Mouse (Mus musculus) 416B (cell line): ENCODE measurements around the gene Bms1.

Experiments
- DNase-seq: peaks from one replicate; pipeline ENCODE4 v3.0.0; 2011; ENCODE audit warnings: low read depth

The Bms1 gene

DNA sequence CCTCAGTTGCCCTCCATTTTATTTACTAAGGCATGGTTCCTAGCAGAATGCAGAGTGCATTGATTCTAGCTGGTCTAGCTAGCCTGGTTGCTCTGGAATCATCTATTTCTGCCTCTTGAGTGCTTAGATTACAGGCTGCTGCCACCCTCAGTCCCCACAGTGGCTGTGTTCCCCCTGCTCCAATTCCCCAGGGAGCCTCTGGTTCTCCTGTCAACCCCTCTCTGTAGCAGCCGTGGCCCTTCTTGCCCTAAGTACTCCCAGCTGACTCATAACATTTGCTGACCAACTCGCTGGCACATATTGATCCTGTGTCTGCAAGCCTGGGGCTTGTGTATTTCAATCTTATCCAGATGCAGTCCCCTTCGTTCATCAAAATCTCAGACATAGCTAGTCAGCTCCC lies 53.1 kb downstream of the Bms1 start:
- DNase-seq: no peak

DNA sequence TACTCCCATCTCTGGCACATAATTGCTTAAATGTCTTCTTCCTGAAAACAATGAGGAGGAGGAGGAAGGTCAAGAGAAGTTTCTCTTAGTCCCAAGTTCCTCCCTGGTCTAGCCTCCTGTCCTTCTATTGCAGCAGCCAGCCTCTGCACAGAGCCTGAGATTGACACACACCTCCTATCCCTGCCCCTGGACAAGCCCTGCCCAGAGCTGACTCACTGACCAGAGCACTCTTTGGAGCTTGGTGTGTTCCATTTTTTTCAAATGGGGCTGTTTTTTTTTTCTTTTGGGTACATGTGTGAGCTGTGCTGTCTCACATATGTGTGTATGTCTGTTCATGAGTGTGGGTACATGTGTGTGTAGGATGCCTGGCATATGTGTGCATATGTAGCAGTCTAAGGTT lies 53.5 kb downstream of the Bms1 start:
- DNase-seq: no peak

DNA sequence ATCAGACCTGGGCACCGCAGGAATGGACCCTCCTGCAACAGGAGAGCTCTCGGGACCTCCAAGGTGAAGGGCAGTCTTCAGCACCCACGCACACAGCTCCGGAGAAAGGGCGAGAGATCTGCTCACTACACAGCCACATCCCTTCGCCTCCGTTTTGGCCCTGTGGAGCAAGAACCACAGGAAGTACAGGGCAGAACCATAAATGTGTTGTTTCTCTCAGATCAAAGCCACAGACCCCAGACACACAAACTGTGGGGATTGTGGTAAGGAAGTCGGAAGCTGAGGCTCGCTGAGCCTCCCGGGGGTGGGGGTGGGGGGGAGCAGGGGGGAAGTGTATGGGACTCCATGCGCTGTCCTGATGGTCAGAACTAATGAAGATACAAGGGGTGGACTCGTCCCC lies 68.9 kb downstream of the Bms1 start:
- DNase-seq: peak; percentile 92

GRCm38 (mm10) chr6:118348186-118348585 lies 71.1 kb downstream of the Bms1 start:
- peak; percentile 51 for DNase-seq

DNA sequence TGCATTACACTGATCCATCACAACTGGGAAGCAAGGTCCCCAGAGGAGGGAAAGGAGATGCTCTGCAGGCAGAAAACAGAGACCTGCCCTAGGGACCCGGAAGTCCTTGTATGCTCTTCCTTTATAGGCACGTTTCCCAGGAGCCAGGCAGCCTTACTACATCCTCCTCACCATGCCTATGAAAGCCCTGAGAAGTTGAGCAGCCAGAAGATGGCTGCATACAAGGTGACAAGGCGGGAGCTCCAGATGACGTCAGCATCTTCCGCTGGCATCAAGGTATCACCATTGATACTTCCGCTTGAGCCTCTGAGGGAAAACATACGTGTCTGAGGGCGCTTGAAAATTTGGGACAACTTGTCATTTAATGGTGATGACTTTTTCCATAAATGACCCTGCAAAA lies 72.0 kb downstream of the Bms1 start:
- no peak for DNase-seq

DNA sequence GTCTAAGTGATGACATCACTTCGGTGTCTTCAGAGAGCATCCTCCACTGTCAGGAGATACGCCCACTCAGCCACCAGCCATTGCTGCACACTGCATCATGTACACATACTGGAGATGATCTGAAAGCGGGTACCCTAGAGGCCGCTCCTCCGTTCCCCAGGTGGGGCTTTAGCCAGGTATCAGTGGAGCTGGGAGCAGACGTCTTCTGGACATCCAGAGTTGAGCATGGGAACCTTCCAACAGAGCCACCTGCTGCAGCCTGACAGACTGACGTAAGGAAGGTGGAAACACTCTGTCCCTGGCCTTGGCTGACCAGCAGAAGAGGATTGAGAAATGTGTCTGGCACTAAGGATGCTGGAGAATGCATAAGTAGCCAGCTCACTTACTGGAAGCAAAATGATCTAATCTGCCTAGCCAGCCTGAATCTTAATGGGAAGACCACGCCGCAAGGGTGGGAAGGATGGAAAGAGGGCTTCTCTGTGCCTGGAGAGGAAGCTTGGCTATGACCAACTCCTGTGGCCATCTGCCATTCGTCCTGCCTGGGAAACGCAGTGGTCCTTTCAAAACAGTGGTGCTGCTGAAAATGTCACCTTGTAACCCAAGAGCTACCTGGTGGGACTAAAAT lies 77.3 kb downstream of the Bms1 start:
- DNase-seq: no peak

GRCm38 (mm10) chr6:118337660-118338059 lies 81.6 kb downstream of the Bms1 start:
- DNase-seq: no peak

GRCm38 (mm10) chr6:118336541-118337480 lies 82.5 kb downstream of the Bms1 start:
- DNase-seq: no peak

- no peak for DNase-seq
Measured at GRCm38 (mm10) chr6:118335934-118336450, 83.3 kb downstream of the Bms1 start.

DNA sequence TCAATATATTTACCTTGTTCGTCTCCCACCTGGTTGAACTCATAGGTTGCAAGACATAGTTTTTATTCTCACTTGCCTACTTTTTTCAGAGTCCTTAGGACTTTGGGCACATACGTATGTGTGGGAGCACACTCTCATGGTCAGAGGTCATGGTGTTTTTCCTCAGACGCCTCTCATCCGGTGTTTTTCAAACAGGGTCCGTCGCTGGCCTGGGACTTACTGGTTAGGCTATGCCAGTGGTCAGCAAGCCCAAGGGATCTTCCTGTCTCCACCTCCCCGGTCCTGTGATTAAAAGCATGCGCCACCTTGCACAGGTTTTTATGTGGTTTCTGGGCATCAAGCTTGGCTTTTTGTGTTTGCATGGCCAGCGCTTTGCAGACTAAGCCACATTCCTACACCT lies 85.4 kb downstream of the Bms1 start:
- DNase-seq: no peak
